In the genomic region with DNA sequence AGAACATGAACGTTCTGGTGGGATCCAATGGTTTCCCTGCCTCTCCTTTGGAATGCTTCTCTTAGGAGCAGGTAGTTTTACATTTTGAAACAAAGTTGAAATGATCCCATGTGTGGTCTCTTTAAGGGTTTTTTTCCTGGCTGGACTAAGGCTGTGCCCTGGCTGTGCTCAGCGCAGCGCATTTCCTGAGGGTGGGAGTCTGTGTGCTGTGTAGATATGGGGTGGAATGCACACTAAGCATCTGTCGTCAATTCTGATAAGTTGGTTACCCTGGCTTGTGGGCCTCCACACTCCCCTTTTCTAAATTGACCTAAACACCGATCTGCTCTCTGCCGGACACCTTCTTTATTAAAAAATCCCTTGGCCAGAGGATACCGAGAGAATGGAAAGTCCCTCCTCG, we compare ENCODE assay signal across 13 mouse cellular contexts. TPM values are rescaled to one million over a fixed set of nuclear protein-coding genes. Genes with fewer than 3 reads are reported as not detected.
DNase-seq lines count a peak whose midpoint lies in the region; ATAC-seq lines count a peak whose summit lies in the region.
"Had no signal": no experiment of that assay in that cellular context is flagged by ENCODE, and none has a peak within 500 bp of the region (broad histone marks: within the 10 kb centered on the region; RNA-seq: fewer than 3 reads in every experiment).

No protein-coding gene starts in this region.

- 22% methylated on average over 8 of the region's 8 CpGs for WGBS in heart, embryonic 12.5 days
- WGBS in midbrain, embryonic 11.5 days: 79% methylated on average over 8 of the region's 8 CpGs
- 79% methylated on average over 8 of the region's 8 CpGs for WGBS in midbrain, embryonic 14.5 days
- 32% methylated on average over 8 of the region's 8 CpGs for WGBS in liver, embryonic 11.5 days
- 81% methylated on average over 8 of the region's 8 CpGs for WGBS in hindbrain, embryonic 13.5 days

- H3K4me1 ChIP-seq in heart, embryonic 12.5 days (replicated peaks): peaks cover 16% of the 10 kb centered on the region
- no peaks in the 10 kb centered on the region for H3K4me1 ChIP-seq in midbrain, embryonic 11.5 days (ENCODE audit: control insufficient read depth, insufficient read depth, low read length)
- H3K4me1 ChIP-seq in midbrain, embryonic 14.5 days (ENCODE audit: control insufficient read depth, insufficient read depth, low read length): no peaks in the 10 kb centered on the region
- peaks cover 10% of the 10 kb centered on the region for H3K4me1 ChIP-seq in liver, embryonic 11.5 days (replicated peaks; ENCODE audit: control insufficient read depth, insufficient read depth, low read length)
- peaks cover 6% of the 10 kb centered on the region for H3K4me1 ChIP-seq in hindbrain, embryonic 13.5 days (replicated peaks)
- H3K4me1 ChIP-seq: limb, embryonic 10.5 days; midbrain, embryonic 13.5 days had no signal

- peak overlapping the region; percentile 21; the same call in 1 of the 2 replicates for H3K4me3 ChIP-seq in heart, embryonic 12.5 days
- no peak overlapping the region for H3K4me3 ChIP-seq in midbrain, embryonic 11.5 days (ENCODE audit: low read depth, low read length)
- no peak overlapping the region for H3K4me3 ChIP-seq in midbrain, embryonic 14.5 days (replicated peaks; ENCODE audit: low read depth, low read length)
- H3K4me3 ChIP-seq in liver, embryonic 11.5 days (ENCODE audit: low read depth, low read length): no peak overlapping the region; the same call in 1 of the 2 replicates
- H3K4me3 ChIP-seq in hindbrain, embryonic 13.5 days: no peak overlapping the region
- H3K4me3 ChIP-seq: hindbrain, embryonic 12.5 days; layer of hippocampus, adult 2 months; limb, embryonic 10.5 days; midbrain, embryonic 13.5 days had no signal

- no peaks in the 10 kb centered on the region for H3K36me3 ChIP-seq in heart, embryonic 12.5 days
- H3K36me3 ChIP-seq in midbrain, embryonic 11.5 days (ENCODE audit: control insufficient read depth, insufficient read depth, low read length): no peaks in the 10 kb centered on the region
- no peaks in the 10 kb centered on the region for H3K36me3 ChIP-seq in midbrain, embryonic 14.5 days (ENCODE audit: control insufficient read depth, insufficient read depth, low read length)
- H3K36me3 ChIP-seq in liver, embryonic 11.5 days (ENCODE audit: control insufficient read depth, insufficient read depth, low read length): no peaks in the 10 kb centered on the region
- H3K36me3 ChIP-seq in hindbrain, embryonic 13.5 days: no peaks in the 10 kb centered on the region
- H3K36me3 ChIP-seq: hindbrain, embryonic 12.5 days; limb, embryonic 10.5 days; midbrain, embryonic 13.5 days had no signal

- no peak for DNase-seq in heart, postnatal 4 days
- peak; percentile 69 for DNase-seq in midbrain, embryonic 11.5 days (ENCODE audit: low spot score, missing footprints)
- DNase-seq in midbrain, embryonic 14.5 days: no peak
- no peak for DNase-seq in liver, embryonic 11.5 days (ENCODE audit: low spot score)
- DNase-seq in urinary bladder, adult 18-20 months (ENCODE audit: low spot score in 2 of 2): no peak

- peak overlapping the region; percentile 64 for H3K4me2 ChIP-seq in heart, embryonic 12.5 days
- no peak overlapping the region for H3K4me2 ChIP-seq in midbrain, embryonic 11.5 days
- no peak overlapping the region for H3K4me2 ChIP-seq in midbrain, embryonic 14.5 days (ENCODE audit: low read length)
- peak overlapping the region; percentile 56 for H3K4me2 ChIP-seq in liver, embryonic 11.5 days
- no peak overlapping the region for H3K4me2 ChIP-seq in hindbrain, embryonic 13.5 days
- H3K4me2 ChIP-seq: hindbrain, embryonic 12.5 days; midbrain, embryonic 13.5 days had no signal

- peaks cover 9% of the 10 kb centered on the region; the same call in 1 of the 2 replicates for H3K27me3 ChIP-seq in heart, embryonic 12.5 days (replicated peaks)
- H3K27me3 ChIP-seq in midbrain, embryonic 11.5 days (ENCODE audit: control insufficient read depth, insufficient read depth, low read length): no peaks in the 10 kb centered on the region
- 0 out of 2 replicates have a peak, but pooled peaks cover 4% of the 10 kb centered on the region for H3K27me3 ChIP-seq in midbrain, embryonic 14.5 days (ENCODE audit: control insufficient read depth, insufficient read depth, low read length)
- H3K27me3 ChIP-seq in liver, embryonic 11.5 days (replicated peaks; ENCODE audit: control insufficient read depth, insufficient read depth, low read length): no peaks in the 10 kb centered on the region
- peaks cover 28% of the 10 kb centered on the region; the same call in 1 of the 2 replicates for H3K27me3 ChIP-seq in hindbrain, embryonic 13.5 days
- H3K27me3 ChIP-seq: Patski had no signal

- peak; percentile 81 for ATAC-seq in heart, embryonic 12.5 days (ENCODE audit: insufficient number of reproducible peaks, low FRiP score)
- ATAC-seq in midbrain, embryonic 11.5 days (ENCODE audit: low FRiP score): no peak
- no peak for ATAC-seq in midbrain, embryonic 14.5 days (ENCODE audit: low FRiP score, low TSS enrichment)
- ATAC-seq in liver, embryonic 11.5 days (replicated peaks; ENCODE audit: low FRiP score): peak; percentile 95
- ATAC-seq in hindbrain, embryonic 13.5 days (ENCODE audit: low FRiP score): no peak
- ATAC-seq: Patski had no signal

- H3K9me3 ChIP-seq in heart, embryonic 12.5 days (replicated peaks): no peaks in the 10 kb centered on the region
- no peaks in the 10 kb centered on the region for H3K9me3 ChIP-seq in midbrain, embryonic 11.5 days (ENCODE audit: control insufficient read depth, low read length)
- H3K9me3 ChIP-seq in midbrain, embryonic 14.5 days (ENCODE audit: control insufficient read depth, low read length): no peaks in the 10 kb centered on the region
- no peaks in the 10 kb centered on the region for H3K9me3 ChIP-seq in liver, embryonic 11.5 days (ENCODE audit: control insufficient read depth, low read length)
- no peaks in the 10 kb centered on the region for H3K9me3 ChIP-seq in hindbrain, embryonic 13.5 days
- H3K9me3 ChIP-seq: hindbrain, embryonic 12.5 days; limb, embryonic 10.5 days; midbrain, embryonic 13.5 days had no signal

- H3K9ac ChIP-seq in heart, embryonic 12.5 days: no peak overlapping the region
- H3K9ac ChIP-seq in midbrain, embryonic 11.5 days (ENCODE audit: low read length): no peak overlapping the region
- H3K9ac ChIP-seq in midbrain, embryonic 14.5 days (replicated peaks; ENCODE audit: low read length): no peak overlapping the region
- H3K9ac ChIP-seq in liver, embryonic 11.5 days (ENCODE audit: low read depth, low read length): peak overlapping the region; percentile 30
- H3K9ac ChIP-seq in hindbrain, embryonic 13.5 days: no peak overlapping the region
- H3K9ac ChIP-seq: hindbrain, embryonic 12.5 days; midbrain, embryonic 13.5 days had no signal

- H3K27ac ChIP-seq in heart, embryonic 12.5 days (ENCODE audit: poor library complexity, severe bottlenecking): no peak overlapping the region
- H3K27ac ChIP-seq in midbrain, embryonic 11.5 days (ENCODE audit: low read depth, low read length): no peak overlapping the region
- H3K27ac ChIP-seq in midbrain, embryonic 14.5 days (replicated peaks; ENCODE audit: low read depth, low read length): no peak overlapping the region
- H3K27ac ChIP-seq in liver, embryonic 11.5 days (ENCODE audit: low read depth, low read length): no peak overlapping the region
- no peak overlapping the region for H3K27ac ChIP-seq in hindbrain, embryonic 13.5 days
- H3K27ac ChIP-seq: hindbrain, embryonic 12.5 days; kidney, postnatal 0 days; layer of hippocampus, adult 2 months; limb, embryonic 10.5 days; midbrain, embryonic 13.5 days had no signal

RNA-seq across cellular contexts. Expression of a gene that starts 28.3 kb away (rescaled TPM):
- polyA plus RNA-seq in heart, embryonic 12.5 days (2016; fragmentation: Nextera tagmentation; extraction: Ambion mirVana): 180 and 182 TPM in 2 replicates
- total RNA-seq in heart, postnatal 4 days (2021): 10 to 100 TPM; 57.3 to 61.7 TPM
- polyA plus RNA-seq in midbrain, embryonic 11.5 days (2014; fragmentation: Nextera tagmentation; extraction: Ambion mirVana): 98.4 and 100 TPM in 2 replicates
- polyA plus RNA-seq in midbrain, embryonic 14.5 days (2014; fragmentation: Nextera tagmentation; extraction: Ambion mirVana): 20.4 and 42.8 TPM in 2 replicates
- 76.1 and 79.6 TPM in 2 replicates for polyA plus RNA-seq in liver, embryonic 11.5 days (2014; fragmentation: Nextera tagmentation; extraction: Ambion mirVana)
- polyA plus RNA-seq in hindbrain, embryonic 13.5 days (2015; fragmentation: Nextera tagmentation; extraction: Ambion mirVana): 72.3 and 76.3 TPM in 2 replicates

Comparison
In these comparisons a context has a peak if more than half of its experiments do, and no peak if none do; other contexts are left out.
1. ATAC-seq: peak in heart, embryonic 12.5 days (single experiment) and liver, embryonic 11.5 days (single experiment); none in midbrain, embryonic 11.5 days (single experiment), midbrain, embryonic 14.5 days (single experiment) and hindbrain, embryonic 13.5 days (single experiment).
2. H3K4me2 ChIP-seq: peak in heart, embryonic 12.5 days (single experiment) and liver, embryonic 11.5 days (single experiment); none in midbrain, embryonic 11.5 days (single experiment), midbrain, embryonic 14.5 days (single experiment) and hindbrain, embryonic 13.5 days (single experiment).